Mouse (Mus musculus) hindbrain, embryonic 14.5 days (tissue): ENCODE measurements at regions not wholly inside any gene's neighbourhood (a gene's known extent, or its start where the extent isn't known, plus 50 kb on each side); places are given as distances from the start of the nearest gene placed in this dataset.

Source experiments
- ATAC-seq: fragments of 200-750 bp; cut with Nextera tagmentation; 2 replicates; pipeline ENCODE4 v1.8.0; 2017; ENCODE audit warnings: moderate number of reproducible peaks, mild to moderate bottlenecking, moderate TSS enrichment, moderate library complexity; ENCODE audit not compliant: low FRiP score
- DNase-seq: peaks from one replicate; pipeline ENCODE4 v3.0.0-alpha.2; 2015; ENCODE audit warnings: low spot score
- H3K27ac ChIP-seq: fragments of 300-500 bp; sonication (generic); 2 replicates; pipeline ENCODE4 v1.5.1; 2014; ENCODE audit warnings: mild to moderate bottlenecking, moderate library complexity
- H3K27me3 ChIP-seq: fragments of 300-500 bp; sonication (generic); 2 replicates; pipeline ENCODE4 v1.6.1; 2014; ENCODE audit warnings: mild to moderate bottlenecking, low read length, mixed read lengths; ENCODE audit not compliant: control insufficient read depth, insufficient read depth
- H3K36me3 ChIP-seq: fragments of 300-500 bp; sonication (generic); replicated peaks from 2 replicates; pipeline ENCODE4 v1.6.1; 2014; ENCODE audit not compliant: control insufficient read depth, insufficient read depth
- H3K4me1 ChIP-seq: fragments of 300-500 bp; sonication (generic); replicated peaks from 2 replicates; pipeline ENCODE4 v1.6.1; 2014; ENCODE audit warnings: antibody characterized with exemption, low read length, mixed read lengths; ENCODE audit not compliant: control insufficient read depth, insufficient read depth
- H3K4me2 ChIP-seq: fragments of 300-500 bp; sonication (generic); replicated peaks from 2 replicates; pipeline ENCODE4 v1.6.1; 2014; ENCODE audit warnings: mild to moderate bottlenecking, moderate library complexity
- H3K4me3 ChIP-seq: fragments of 300-500 bp; sonication (generic); replicated peaks from 2 replicates; pipeline ENCODE4 v1.5.1; 2014; ENCODE audit warnings: mild to moderate bottlenecking, low read length
- H3K9ac ChIP-seq: fragments of 300-500 bp; sonication (generic); 2 replicates; pipeline ENCODE4 v1.6.1; 2014
- H3K9me3 ChIP-seq: fragments of 300-500 bp; sonication (generic); 2 replicates; pipeline ENCODE4 v1.6.1; 2016; ENCODE audit warnings: low read length; ENCODE audit not compliant: control insufficient read depth
- WGBS: fragments of 180-500 bp; shearing (Covaris S2); extraction: QIAGEN DNeasy Blood & Tissue Kit; methylation state at CpG from one replicate; pipeline ENCODE4 v1.1.7; 2014; 5-methylcytosine and 5-hydroxymethylcytosine counted together

GRCm38 (mm10) chr11:41433846-41434245, 566.8 kb downstream of the Gabrg2 start:
- H3K9me3 ChIP-seq, result 0 out of 2 replicates have a peak, but pooled peaks cover 3% of the 10 kb centered on the region
- H3K36me3 ChIP-seq, result no peaks in the 10 kb centered on the region
- H3K9ac ChIP-seq, result no peak overlapping the region

GRCm38 (mm10) chr11:41425592-41425991, 575.1 kb downstream of the Gabrg2 start:
- H3K4me1 ChIP-seq, result no peaks in the 10 kb centered on the region
- no peak overlapping the region for H3K4me2 ChIP-seq
- H3K27ac ChIP-seq, result peak overlapping the region; percentile 38
- no peak overlapping the region for H3K4me3 ChIP-seq
- H3K9me3 ChIP-seq, result no peaks in the 10 kb centered on the region
- WGBS, result 46% methylated on average over 4 of the region's 4 CpGs
- ATAC-seq, result no peak
- H3K36me3 ChIP-seq, result no peaks in the 10 kb centered on the region
- DNase-seq, result no peak
- no peak overlapping the region for H3K9ac ChIP-seq
- no peaks in the 10 kb centered on the region for H3K27me3 ChIP-seq

More at GRCm38 (mm10) chr11:41433846-41434245, 566.8 kb downstream of the Gabrg2 start:
- peak; percentile 36 for DNase-seq
- ATAC-seq, result no peak
- no peak overlapping the region for H3K27ac ChIP-seq
- H3K4me2 ChIP-seq, result no peak overlapping the region
- no peaks in the 10 kb centered on the region for H3K4me1 ChIP-seq
- 69% methylated on average over 3 of the region's 3 CpGs for WGBS
- no peaks in the 10 kb centered on the region for H3K27me3 ChIP-seq
- no peak overlapping the region for H3K4me3 ChIP-seq
